Mouse (Mus musculus) hindbrain, embryonic 14.5 days (tissue): ENCODE measurements around the gene Ubxn11. TPM values are rescaled to one million over a fixed set of nuclear protein-coding genes. Genes with fewer than 3 reads are reported as not detected.
A peak's percentile ranks its signal among the peaks of the same experiment; 100 is the strongest.

Experiments
- ATAC-seq: fragments of 200-750 bp; cut with Nextera tagmentation; 2 replicates; pipeline ENCODE4 v1.8.0; 2017; ENCODE audit warnings: moderate number of reproducible peaks, mild to moderate bottlenecking, moderate TSS enrichment, moderate library complexity; ENCODE audit not compliant: low FRiP score
- DNase-seq: peaks from one replicate; pipeline ENCODE4 v3.0.0-alpha.2; 2015; ENCODE audit warnings: low spot score
- H3K27ac ChIP-seq: fragments of 300-500 bp; sonication (generic); 2 replicates; pipeline ENCODE4 v1.5.1; 2014; ENCODE audit warnings: mild to moderate bottlenecking, moderate library complexity
- H3K27me3 ChIP-seq: fragments of 300-500 bp; sonication (generic); 2 replicates; pipeline ENCODE4 v1.6.1; 2014; ENCODE audit warnings: mild to moderate bottlenecking, low read length, mixed read lengths; ENCODE audit not compliant: control insufficient read depth, insufficient read depth
- H3K36me3 ChIP-seq: fragments of 300-500 bp; sonication (generic); replicated peaks from 2 replicates; pipeline ENCODE4 v1.6.1; 2014; ENCODE audit not compliant: control insufficient read depth, insufficient read depth
- H3K4me1 ChIP-seq: fragments of 300-500 bp; sonication (generic); replicated peaks from 2 replicates; pipeline ENCODE4 v1.6.1; 2014; ENCODE audit warnings: antibody characterized with exemption, low read length, mixed read lengths; ENCODE audit not compliant: control insufficient read depth, insufficient read depth
- H3K4me2 ChIP-seq: fragments of 300-500 bp; sonication (generic); replicated peaks from 2 replicates; pipeline ENCODE4 v1.6.1; 2014; ENCODE audit warnings: mild to moderate bottlenecking, moderate library complexity
- H3K4me3 ChIP-seq: fragments of 300-500 bp; sonication (generic); replicated peaks from 2 replicates; pipeline ENCODE4 v1.5.1; 2014; ENCODE audit warnings: mild to moderate bottlenecking, low read length
- H3K9ac ChIP-seq: fragments of 300-500 bp; sonication (generic); 2 replicates; pipeline ENCODE4 v1.6.1; 2014
- H3K9me3 ChIP-seq: fragments of 300-500 bp; sonication (generic); 2 replicates; pipeline ENCODE4 v1.6.1; 2016; ENCODE audit warnings: low read length; ENCODE audit not compliant: control insufficient read depth
- WGBS: fragments of 180-500 bp; shearing (Covaris S2); extraction: QIAGEN DNeasy Blood & Tissue Kit; methylation state at CpG from one replicate; pipeline ENCODE4 v1.1.7; 2014; 5-methylcytosine and 5-hydroxymethylcytosine counted together
- polyA plus RNA-seq: library from polyadenylated mRNA; unstranded; fragments of >200 nt; fragmentation: Nextera tagmentation; extraction: Ambion mirVana; gene quantifications from 2 replicates; pipeline ENCODE4 v1.2.1, GENCODE M21; 2014

Gene Ubxn11
- polyA plus RNA-seq, 1 experiment from 2014 or later = 22.2 TPM

DNA sequence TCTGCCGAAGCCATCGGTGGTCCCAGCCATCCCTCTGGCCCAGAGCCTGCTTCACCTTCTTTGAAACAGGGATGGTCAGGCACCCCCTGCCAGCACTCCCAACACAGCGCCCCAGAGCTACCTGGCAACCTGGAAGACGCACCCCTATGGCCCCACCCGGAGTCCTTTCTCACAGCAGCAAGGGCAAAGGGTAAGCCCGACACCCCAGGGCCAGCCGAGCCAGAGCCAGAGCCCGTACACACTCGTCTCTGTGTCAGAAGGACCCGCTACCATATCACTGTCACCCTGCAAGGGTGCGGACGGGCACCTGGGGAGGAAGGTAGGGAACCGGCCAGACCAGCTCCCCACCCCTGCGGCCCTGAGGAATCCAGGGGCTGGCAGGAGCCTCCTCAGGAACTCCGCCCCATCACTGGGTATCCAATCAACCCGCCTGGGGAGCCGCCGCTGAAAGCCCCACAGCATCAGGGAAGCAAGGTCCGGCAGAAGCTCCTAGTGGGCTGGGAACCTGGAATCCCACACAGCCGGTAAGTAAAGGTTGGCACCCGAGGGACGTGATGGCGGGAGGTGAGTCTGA, 36.9 kb upstream of the Ubxn11 start:
- no peak overlapping the region for H3K27ac ChIP-seq
- no peaks in the 10 kb centered on the region for H3K9me3 ChIP-seq
- peaks cover 10% of the 10 kb centered on the region for H3K27me3 ChIP-seq
- ATAC-seq = no peak
- no peak overlapping the region for H3K4me3 ChIP-seq
- H3K36me3 ChIP-seq = no peaks in the 10 kb centered on the region
- DNase-seq = no peak
- 27% methylated on average over 23 of the region's 23 CpGs for WGBS
- H3K9ac ChIP-seq = no peak overlapping the region
- no peak overlapping the region for H3K4me2 ChIP-seq
- no peaks in the 10 kb centered on the region for H3K4me1 ChIP-seq

DNA sequence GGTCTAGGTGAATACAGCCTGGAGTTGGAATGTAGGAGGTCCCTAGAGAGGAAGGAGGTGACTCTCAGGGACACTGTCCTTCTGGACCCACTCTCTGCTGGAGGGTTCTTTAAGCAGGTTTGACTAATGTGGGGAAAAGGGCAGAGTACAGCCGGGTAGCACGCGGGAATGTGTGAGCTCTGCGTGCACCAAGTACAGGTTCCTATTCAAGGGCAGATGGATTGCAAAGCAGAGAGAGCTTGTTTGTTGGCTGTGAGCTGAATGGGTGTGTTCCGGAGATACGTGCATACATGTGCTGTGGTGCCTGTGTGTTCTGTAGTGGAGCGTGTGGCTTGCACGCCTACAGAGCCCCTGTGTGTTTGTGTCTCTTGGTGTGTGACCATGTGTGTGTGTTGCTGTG, 35.0 kb upstream of the Ubxn11 start:
- Histone ChIP-seq H3K27me3 (peaks cover 10% of the 10 kb centered on the region), H3K4me2 (no peak overlapping the region), H3K36me3 (no peaks in the 10 kb centered on the region), H3K4me1 (no peaks in the 10 kb centered on the region), H3K9ac (no peak overlapping the region), H3K9me3 (no peaks in the 10 kb centered on the region), H3K4me3 (no peak overlapping the region), H3K27ac (no peak overlapping the region)
- no peak for DNase-seq
- no peak for ATAC-seq
- 89% methylated on average over 8 of the region's 8 CpGs for WGBS

DNA sequence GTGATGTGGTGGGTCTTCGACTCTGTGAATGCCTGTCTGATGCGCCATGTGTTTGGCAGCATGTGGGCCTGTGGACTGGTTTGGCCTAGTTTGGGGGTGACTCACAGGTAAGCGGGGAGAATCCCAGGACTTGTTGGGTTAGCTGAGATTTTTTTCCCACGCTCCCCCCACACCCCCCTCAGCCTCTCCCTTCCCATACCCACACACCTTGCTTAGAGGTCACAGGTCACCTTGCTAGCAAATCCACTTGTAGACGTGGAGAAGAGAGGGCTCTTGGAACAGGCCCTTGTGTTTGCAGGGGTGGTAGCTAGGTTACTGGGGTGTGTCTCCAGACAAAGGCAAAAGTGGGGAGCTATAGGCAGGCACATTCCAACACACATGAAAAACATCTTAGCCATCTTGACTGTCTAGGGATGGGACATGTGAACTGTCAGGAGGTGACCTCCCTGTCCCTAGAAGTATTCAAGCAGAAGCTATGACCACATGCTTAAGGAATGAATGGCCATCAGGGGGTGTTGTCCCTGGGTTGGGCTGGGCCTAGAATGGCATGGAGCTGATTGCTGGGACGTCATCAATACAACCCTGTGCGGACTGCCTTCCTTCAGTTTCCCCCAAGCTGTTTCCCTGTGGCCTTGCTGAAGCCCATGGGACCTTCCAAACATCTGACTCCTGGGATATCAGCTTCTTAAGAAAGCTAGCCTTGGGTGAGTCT, 34.4 kb upstream of the Ubxn11 start:
- H3K9me3 ChIP-seq = no peaks in the 10 kb centered on the region
- no peak overlapping the region for H3K4me3 ChIP-seq
- 88% methylated on average over 7 of the region's 7 CpGs for WGBS
- H3K4me2 ChIP-seq = no peak overlapping the region
- no peak for DNase-seq
- ATAC-seq = no peak
- peaks cover 10% of the 10 kb centered on the region for H3K27me3 ChIP-seq
- no peak overlapping the region for H3K27ac ChIP-seq
- H3K4me1 ChIP-seq = no peaks in the 10 kb centered on the region
- no peaks in the 10 kb centered on the region for H3K36me3 ChIP-seq
- no peak overlapping the region for H3K9ac ChIP-seq

DNA sequence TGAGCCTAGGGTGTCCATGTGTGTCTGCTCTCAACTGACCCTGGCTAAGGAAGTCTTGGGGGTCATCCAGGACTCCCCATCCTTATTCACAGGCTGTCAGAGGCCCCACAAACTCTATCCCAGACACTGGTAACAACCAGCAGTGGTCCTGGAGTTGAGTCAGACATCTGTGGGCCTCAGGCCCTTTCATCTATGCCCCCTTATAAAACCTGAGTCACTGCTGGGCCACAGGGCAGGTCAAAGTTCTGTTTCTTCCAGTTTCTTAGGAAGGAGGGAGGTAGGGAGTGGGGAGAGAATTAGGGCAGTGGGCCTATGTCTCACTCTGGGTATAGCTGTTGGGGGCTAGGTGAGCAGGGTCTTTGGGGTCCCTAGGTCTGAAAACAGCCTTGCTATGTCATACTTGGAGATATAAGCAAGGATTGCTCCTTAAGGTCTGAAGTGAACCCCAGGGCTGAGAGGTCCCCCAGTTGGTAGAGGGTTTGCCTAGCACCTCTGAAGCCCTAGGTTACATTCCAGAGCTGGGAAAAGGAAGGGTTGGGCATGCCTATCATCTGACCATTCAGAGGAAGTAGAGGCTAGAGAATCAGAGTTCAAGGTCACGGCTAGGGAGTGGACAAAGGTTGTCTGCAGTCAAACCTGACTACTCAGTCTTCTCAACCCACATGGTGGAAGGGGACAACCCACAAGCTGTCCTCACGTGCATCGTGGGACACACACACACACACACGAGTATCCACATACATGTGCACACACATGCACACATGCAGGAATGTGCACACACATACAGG, 33.4 kb upstream of the Ubxn11 start:
- no peak overlapping the region for H3K27ac ChIP-seq
- no peaks in the 10 kb centered on the region for H3K4me1 ChIP-seq
- no peak for DNase-seq
- H3K4me2 ChIP-seq = no peak overlapping the region
- H3K9ac ChIP-seq = no peak overlapping the region
- H3K9me3 ChIP-seq = no peaks in the 10 kb centered on the region
- ATAC-seq = no peak
- H3K27me3 ChIP-seq = peaks cover 10% of the 10 kb centered on the region
- WGBS = 83% methylated on average over 4 of the region's 4 CpGs
- no peak overlapping the region for H3K4me3 ChIP-seq
- no peaks in the 10 kb centered on the region for H3K36me3 ChIP-seq

DNA sequence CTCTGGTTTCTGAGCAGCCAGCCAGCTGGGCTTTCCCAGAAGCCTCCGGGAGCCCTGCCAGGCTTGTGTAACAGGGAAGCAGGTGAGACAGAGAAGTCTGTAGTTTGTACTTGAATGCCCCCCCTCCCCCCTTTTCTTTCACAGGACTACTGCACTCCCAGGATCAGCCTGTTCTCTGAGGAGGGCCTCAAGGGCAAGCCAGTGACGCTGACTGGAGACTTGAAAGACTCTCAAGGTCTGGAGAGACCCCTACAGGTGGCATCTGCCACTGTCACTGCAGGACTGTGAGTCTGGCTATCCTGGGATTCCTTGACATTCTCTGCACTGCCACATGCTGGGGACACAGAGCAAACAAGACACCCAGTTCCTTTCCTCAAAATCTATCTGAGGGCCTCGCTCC, 23.7 kb upstream of the Ubxn11 start:
- no peak overlapping the region for H3K9ac ChIP-seq
- H3K36me3 ChIP-seq = no peaks in the 10 kb centered on the region
- peaks cover 5% of the 10 kb centered on the region for H3K4me1 ChIP-seq
- no peak overlapping the region for H3K4me3 ChIP-seq
- no peaks in the 10 kb centered on the region for H3K9me3 ChIP-seq
- H3K27ac ChIP-seq = no peak overlapping the region
- no peak overlapping the region for H3K4me2 ChIP-seq
- DNase-seq = peak; percentile 55
- WGBS = 24% methylated on average over 3 of the region's 3 CpGs
- no peak for ATAC-seq
- peaks cover 25% of the 10 kb centered on the region for H3K27me3 ChIP-seq

DNA sequence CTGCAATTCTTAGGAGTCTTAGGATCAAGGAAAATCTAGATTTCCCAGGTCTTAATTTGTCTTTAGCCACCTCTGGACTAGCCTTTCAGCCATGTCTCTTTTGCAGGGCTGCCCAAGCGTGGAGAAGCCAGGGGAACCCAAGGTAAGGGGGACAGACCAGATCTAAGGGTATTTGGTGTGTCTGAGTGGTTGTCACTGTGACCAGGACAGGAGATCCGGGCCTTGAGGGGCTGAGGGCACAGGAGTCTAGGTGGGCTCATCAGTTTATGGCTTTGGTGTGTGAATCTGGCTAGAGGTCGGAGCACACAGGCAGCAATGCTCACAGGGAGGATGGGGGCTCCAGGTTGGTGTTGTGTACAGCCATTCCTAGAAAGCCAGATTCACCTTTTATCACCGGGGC, 21.7 kb upstream of the Ubxn11 start:
- H3K9me3 ChIP-seq = no peaks in the 10 kb centered on the region
- DNase-seq = no peak
- H3K4me3 ChIP-seq = no peak overlapping the region
- H3K27ac ChIP-seq = no peak overlapping the region
- no peak for ATAC-seq
- H3K36me3 ChIP-seq = no peaks in the 10 kb centered on the region
- no peak overlapping the region for H3K4me2 ChIP-seq
- no peak overlapping the region for H3K9ac ChIP-seq
- peaks cover 5% of the 10 kb centered on the region for H3K4me1 ChIP-seq
- peaks cover 25% of the 10 kb centered on the region for H3K27me3 ChIP-seq
- WGBS = 81% methylated on average over 4 of the region's 4 CpGs

DNA sequence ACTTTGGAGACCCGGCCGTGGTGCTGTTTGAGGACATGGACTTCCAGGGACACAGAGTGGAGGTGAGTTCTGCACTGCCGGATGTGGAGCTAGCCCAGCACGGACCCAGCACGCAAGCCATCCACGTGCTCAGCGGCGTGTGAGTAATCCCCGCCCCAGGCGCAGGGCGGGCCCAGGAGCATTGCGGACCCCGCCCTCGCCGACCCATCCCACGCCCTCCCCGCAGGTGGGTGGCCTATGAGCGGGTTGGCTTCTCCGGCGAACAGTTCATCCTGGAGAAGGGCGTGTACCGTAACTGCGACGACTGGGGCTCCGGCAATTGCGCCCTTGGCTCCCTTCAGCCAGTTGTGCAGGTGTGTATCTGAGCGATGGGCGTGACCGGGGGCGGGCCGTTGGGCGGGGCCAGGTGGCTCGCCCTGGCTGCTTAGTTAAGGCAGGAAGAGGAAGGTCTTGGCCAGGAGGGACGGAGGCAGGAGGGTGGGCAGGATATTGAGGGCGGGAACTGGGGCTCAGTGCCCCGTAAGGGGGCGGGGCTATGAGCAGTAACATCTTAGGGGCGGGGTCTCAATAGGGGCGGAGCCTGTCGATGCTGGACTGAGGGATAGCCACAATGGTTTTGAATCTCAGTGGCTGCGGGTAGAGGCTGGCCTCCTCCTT, 20.5 kb upstream of the Ubxn11 start:
- Histone ChIP-seq H3K27ac (no peak overlapping the region), H3K9me3 (no peaks in the 10 kb centered on the region), H3K4me3 (peak overlapping the region; percentile 44), H3K9ac (peak overlapping the region; percentile 49), H3K27me3 (peaks cover 25% of the 10 kb centered on the region), H3K36me3 (no peaks in the 10 kb centered on the region), H3K4me2 (peak overlapping the region; percentile 81), H3K4me1 (peaks cover 5% of the 10 kb centered on the region)
- DNase-seq (peak; percentile 46), ATAC-seq (peak; percentile 69)
- 2% methylated on average over 39 of the region's 41 CpGs for WGBS

DNA sequence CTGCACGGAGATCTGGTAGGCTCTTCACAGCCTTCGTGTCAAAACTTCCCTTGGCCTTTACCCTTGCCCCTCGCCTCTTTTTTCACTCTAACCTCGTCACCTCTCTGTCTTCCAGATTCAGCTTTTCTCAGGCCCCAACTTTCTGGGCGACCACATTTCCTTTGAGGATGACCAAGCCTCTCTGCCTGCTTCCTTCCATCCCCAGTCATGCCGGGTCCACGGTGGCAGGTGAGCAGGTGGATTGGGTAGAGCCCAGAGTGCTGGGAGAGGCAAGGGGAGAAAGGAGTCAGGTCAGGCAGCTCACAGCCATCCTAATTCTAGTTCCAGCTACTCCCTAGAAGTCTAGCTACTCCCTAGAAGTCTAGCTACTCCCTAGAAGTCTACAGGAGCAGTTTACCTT, 19.9 kb upstream of the Ubxn11 start:
- ATAC-seq = no peak

DNA sequence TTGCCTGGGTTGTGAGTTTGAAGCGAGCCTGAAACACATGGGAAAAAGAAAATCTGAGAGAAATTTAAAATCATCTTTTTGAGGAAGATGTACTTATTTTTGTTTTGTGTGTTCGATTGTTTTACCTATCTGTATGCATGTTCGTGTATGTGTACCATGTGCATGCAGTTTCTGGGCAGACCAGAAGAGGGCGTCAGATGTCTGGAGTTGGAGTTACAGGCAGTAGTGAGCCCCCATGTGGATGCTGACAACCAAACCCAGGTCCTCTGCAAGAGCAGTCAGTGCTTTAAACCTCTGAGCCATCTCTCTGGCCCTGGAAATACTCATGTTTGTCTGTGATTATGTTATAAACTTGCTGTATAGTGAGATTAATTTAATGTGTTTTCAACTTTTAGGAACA, 17.4 kb upstream of the Ubxn11 start:
- H3K4me2 ChIP-seq = no peak overlapping the region
- 88% methylated on average over 4 of the region's 4 CpGs for WGBS
- no peak for DNase-seq
- peaks cover 25% of the 10 kb centered on the region for H3K27me3 ChIP-seq
- H3K9ac ChIP-seq = no peak overlapping the region
- H3K4me3 ChIP-seq = no peak overlapping the region
- H3K36me3 ChIP-seq = no peaks in the 10 kb centered on the region
- peaks cover 5% of the 10 kb centered on the region for H3K4me1 ChIP-seq
- H3K9me3 ChIP-seq = no peaks in the 10 kb centered on the region
- no peak for ATAC-seq
- no peak overlapping the region for H3K27ac ChIP-seq

More for the DNA sequence above, 19.9 kb upstream of the Ubxn11 start:
- DNase-seq = no peak
- no peaks in the 10 kb centered on the region for H3K36me3 ChIP-seq
- no peaks in the 10 kb centered on the region for H3K9me3 ChIP-seq
- H3K4me2 ChIP-seq = peak overlapping the region; percentile 81
- no peak overlapping the region for H3K27ac ChIP-seq
- H3K9ac ChIP-seq = peak overlapping the region; percentile 49; the same call in 1 of the 2 replicates
- peaks cover 5% of the 10 kb centered on the region for H3K4me1 ChIP-seq
- 11% methylated on average over 7 of the region's 7 CpGs for WGBS
- peak overlapping the region; percentile 44 for H3K4me3 ChIP-seq
- peaks cover 25% of the 10 kb centered on the region for H3K27me3 ChIP-seq
